Mouse (Mus musculus) adrenal gland, postnatal 25 days (tissue): Measurements from ENCODE around the gene Ulk4. TPM values are rescaled to one million over a fixed set of nuclear protein-coding genes. Genes with fewer than 3 reads are reported as not detected.

Experiments used
- DNase-seq: peaks from one replicate; pipeline ENCODE4 v3.0.0; 2021; ENCODE audit warnings: mixed read lengths
- long read RNA-seq: library from polyadenylated mRNA; stranded (forward); transcript quantifications from one replicate; pipeline ENCODE4 v2.0.0, GENCODE M21; 2021
- total RNA-seq: library from RNA; stranded (reverse); gene quantifications from 2 replicates; pipeline ENCODE4 v1.2.3, GENCODE M21; 2021

Gene Ulk4
- 1.9 and 3.2 TPM in 2 replicates for total RNA-seq
- long read RNA-seq, partial matches to known transcripts: 1 of 1 reads
- long read RNA-seq, other reads (novel, unspliced or antisense): 0 of 1 reads

DNA sequence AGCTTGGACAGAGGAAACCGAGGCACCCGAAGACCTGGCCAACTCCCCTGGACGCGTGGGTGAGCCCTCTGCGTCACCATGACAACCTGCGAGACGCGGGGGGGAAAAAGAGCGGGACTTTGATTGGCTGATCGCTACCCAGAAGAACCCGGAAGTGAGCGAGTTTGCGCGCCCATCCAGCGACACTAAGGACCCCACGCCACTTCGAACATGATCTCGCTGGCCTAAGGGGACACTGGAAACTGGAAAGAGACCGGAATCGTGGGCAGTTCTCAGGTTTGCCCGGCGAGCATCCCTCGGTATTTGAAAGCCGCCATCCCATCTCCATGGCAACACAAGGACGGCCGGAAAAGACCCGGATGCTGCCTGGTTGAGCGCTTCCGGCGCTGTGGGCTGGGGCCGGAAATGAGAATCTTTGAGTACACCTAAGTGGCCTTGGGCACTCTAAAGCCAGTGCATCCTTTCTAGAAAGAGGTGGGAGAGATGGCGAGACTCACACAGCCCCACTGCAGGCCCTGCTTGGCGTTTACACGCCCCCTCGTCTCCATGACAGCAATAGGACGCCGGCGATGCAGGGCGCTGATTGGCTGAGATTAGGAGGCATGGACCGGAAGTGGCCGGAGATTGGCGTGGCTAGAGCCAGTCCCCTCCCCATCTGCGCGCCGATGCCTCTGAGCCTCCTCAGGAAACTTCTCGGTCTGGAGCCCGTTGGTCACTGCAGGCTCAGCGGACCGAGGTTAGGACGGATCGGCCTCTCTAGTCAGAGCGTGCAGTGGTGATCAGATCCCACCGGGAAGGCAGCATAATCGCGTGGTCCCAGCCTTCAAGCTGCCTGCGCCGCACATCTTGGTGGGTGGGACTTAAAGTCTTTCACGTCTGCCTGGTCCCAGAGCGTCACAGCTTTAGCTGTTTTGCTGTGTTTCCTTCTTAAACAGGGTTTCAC lies at the start of gene Ulk4:
Gene Ulk4 (minus strand): TSS at position 80 of the 943 bp plus-strand sequence.
- peak; percentile 88 for DNase-seq

DNA sequence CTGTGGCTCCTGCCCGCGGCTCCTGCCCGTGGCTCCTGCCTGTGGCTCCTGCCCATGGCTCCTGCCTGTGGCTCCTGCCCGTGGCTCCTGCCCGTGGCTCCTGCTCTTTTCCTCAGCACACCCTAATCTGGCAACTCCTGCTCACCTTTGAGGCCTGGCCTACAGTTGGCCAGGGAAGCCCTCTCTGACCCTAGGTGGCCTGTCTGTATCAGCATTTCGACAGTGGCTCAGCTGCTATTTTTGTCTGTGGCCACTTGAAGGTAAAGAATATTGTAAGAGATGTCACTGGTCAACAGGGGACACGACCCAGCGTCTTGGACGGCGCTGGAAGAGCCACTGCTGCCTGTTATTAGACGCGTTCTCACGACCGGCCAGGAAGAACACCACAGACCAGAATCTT lies 45.0 kb upstream of the Ulk4 start:
- no peak for DNase-seq

DNA sequence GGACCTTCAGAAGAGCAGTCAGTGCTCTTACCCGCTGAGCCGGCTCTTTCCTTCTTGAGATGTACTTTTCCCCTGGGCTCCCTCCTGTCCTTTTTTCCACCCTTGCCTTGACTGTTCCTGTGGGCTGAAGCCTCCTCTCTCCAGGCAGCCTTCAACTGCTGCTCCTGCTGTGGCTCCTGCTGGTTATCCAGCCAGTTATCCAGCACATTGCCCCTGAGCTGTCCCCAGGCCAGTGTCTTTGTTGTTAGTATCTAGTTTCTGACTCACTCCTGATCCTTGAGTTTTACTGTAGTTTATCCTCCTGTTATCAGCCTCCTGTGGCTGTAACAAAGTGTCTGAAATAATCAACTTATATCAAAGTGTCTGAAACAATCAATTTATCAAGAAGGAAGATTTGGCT lies 44.1 kb upstream of the Ulk4 start:
- no peak for DNase-seq

DNA sequence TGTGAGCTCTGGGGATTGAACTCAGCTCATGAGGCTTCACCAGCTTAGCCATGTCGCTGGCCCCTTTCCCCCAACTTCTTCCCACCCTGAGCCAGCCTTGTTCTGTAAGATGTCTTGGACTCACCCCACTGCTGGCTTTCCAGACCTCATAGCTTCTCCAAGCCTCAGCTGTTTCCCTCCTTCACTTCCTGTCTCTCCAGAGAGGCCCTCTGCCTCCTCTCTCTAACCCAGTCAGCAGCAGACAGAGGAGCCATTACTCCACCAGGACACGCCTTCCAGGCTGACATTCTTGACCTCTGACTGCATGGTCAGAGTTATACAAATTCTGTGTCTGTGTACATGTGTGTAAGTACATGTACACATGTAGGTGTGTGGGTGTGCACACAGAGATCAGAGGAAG lies 43.4 kb upstream of the Ulk4 start:
- DNase-seq: no peak

DNA sequence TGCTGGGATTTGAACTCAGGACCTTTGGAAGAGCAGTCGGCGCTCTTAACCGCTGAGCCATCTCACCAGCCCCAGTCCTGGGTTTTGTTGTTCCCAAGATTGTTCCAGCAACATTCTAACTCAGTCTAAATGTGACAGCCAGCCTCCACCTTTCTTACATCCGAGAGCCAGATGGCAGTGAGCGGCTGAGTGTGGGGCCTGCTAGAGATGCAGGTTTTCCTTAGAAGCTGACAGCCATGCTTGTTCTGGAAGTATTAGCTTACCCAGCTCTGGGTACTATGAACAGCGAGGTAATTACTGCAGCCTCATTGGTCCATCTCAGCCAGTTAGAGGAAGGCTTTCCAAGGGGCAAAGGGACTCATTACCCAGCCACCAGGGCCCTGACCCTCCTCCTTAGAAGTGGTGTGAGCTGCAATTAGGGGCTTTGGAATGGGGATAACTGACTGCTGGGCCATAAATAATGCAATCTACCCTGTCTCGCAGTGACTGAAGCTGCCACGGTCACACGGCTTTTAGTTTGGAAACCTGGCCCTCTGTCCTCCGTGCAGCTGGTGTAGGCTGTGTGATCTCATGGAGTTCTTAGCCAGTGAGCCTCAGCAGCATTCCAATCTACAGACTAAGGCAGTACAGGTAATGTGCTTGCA lies 42.4 kb upstream of the Ulk4 start:
- DNase-seq: no peak

DNA sequence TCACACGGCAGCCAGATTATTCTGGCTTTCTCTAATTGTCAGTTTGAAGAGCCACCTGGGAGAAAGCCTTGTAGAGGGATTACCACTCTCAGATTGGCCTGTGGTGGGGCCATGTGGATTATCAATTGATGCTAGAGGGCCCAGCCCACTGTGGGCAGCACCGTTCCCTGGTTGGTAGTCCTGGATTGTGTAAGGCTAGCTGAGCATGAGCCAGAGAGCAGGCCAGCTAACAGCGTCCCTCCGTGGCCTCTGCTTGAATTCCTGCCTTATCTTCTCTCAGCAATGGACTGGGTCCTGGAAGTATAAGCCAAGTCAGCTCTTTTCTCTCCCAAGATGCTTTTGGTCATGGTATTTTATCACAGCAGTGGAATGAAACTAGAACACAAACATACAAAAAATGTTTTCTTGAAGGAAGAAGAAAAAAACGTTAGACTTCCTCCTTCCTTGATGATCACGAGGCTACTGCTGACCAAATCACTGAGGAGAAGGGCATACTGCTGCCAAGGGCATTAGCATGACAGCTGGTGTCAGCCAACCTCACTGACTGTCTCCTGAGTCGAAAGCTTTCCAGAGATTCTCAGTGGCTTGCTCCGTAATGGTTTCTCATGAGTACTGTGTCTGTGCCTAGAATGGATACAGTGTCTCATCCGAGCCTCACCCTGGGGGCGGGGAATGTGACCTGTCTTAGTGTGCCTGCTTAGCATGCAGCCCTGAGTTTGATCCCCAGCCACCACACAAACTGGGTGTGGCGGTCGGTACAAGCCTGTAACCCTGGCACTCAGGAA lies 39.8 kb upstream of the Ulk4 start:
- peak; percentile 51 for DNase-seq

DNA sequence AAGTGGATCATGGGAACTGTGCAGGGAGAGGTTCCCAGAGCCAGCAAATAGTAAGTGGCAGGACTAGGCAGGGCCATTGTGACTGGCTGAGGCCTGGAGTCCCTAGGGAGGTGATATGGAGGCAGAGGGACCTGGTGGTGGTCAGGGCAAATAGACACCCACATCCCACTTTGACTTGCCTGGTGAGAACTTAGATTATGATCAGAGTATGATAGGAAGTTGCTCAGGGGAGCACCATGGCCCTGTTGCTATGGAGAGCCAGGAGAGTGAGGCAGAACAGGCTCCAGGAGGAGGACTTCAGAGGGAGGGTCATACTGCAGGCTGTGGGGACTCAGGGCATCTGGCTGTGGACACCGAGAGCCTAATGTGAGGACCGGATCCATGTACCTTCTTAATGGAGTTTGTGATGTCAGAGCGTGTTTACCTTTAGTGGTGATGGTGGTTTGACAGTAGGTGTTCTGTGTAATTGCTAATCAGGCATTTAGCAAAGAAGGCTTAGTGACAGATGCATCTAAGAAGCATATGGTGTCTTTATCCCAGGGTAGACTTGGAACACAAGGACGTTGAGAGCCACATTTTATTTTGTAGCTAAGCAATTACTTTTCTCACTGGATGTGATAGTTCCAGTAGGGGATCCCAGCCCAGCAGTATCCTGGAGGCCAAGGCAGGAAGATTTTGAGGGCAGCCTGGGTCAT lies 39.1 kb upstream of the Ulk4 start:
- no peak for DNase-seq

DNA sequence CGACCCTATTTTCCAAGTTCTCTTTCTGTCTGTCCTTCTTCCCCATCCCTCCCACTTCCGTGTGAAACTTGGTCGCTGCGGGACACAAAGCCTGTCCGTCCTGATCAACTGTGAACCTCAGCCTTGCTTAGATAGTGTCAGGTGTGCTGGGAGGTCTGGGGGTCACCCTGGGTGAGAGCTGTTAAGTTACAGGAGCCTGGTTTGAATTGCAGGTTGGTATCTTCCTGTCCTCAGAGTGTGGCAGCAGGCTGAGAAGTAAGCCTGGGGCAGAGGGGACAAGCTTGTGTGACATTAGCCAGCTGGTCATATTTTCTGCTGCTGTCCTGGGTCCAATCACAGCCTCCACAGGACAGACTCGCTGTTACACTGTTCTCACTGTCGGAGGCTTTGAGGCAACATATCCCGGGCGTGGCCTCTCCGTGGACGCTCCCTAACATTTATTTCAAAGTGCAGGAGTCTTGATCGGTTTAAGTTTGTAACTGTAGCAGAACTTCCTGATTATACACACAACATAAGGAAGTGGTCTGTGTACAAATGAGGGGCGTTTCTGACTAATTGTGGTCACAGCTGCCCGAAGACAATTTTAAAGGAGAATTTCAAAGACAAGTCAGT lies 37.6 kb upstream of the Ulk4 start:
- no peak for DNase-seq

DNA sequence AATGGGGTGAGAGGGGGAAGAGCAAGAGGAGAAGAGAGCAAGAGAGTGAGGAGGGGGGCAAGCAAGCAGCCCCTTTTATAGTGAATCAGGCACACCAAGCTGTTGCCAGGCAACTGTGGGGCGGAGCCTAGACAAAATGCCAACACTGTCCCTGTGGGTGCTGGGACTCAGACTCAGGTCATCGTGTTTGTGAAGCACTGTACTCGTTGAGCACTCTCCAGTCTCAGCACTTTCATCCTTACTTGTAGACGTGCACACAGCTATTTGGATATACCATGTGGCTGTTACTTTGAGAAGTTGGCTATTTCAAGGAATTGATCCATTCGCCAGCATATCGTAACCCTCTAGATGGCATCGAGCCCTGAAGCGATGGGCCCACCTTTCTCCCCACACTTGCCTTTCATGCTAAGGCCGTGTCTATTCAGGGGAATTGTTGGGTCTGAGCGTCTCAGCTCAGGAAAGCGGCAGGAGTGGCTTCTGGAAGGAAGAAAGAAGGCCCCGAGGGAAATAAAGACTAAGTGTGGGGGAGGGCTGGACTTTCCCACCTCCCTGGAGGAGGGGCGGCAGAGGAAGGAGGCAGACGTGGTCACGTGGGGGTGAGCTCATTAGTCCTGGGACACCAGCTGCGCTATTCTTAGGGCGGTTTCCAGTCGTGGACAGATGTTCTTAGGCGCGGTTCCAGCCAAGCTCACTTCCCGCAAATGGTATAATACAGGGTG lies 36.8 kb upstream of the Ulk4 start:
- DNase-seq: peak; percentile 64

DNA sequence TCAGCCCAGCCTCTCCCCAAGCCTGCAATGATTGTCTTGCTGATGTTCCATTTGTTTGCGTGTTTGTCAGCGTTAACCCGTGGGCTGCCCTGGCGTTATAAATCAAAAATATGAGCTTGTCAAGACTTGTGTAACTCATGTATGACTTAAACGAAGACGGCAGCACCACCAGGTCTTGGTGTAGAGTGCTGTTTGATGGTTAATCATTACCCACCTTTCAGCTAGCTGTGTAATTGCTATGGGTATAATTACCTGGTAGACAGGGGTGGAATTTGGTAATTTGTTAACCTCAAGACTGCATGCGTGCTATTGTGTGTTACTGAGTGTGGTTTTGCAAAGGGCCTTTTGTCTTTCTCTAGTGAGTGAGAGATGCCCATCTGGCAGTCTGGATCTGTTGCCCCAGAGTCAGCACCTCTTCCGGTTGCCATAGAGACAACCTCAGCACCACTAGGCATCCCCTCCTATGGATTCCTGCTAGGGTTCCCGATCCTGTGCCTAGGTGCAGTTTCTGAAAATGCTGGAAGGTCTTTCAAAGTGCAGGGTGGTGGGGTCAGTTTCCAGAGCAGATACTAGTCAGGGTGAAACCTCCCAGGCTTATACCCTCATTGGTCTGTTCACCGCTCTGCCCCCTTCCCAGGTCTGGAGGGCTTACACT lies 35.4 kb upstream of the Ulk4 start:
- no peak for DNase-seq

DNA sequence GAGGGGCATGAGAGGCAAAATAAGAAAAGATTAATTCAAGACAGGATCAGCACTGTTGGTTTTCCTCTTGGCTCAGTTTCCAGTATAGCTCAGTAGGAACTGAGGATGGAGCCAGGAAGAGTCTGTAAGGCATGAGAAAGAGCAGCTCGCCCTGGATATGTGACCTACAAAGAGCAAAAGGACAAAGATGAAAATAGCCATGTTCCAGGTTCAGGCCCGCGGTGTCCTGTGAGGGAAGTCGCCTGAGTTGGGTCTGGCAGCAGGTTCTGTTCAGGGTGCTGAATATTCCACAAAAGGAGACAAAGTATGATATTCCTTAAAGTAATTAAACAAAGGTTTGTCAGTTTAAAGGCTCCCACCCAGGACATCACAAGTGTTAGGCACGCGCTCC lies 34.8 kb upstream of the Ulk4 start:
- no peak for DNase-seq

DNA sequence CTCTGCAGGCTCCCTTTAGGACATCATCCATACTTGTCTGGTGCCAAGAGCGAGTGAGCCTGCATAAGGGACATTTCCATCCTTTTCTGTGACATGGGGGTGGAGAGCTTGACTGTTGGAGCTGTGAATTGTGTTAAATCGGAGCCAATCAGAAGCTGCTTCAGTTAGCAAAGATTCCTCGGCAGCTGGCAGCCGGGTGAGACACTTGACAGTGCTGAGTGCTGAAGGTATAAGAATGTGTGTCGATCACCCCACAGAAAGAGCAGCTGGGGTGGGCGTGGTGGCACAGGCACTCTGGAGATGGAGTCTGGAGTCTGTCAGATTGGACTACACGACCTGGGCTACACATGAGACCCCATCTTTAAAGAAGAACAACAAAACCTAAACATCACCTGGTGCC lies 33.5 kb upstream of the Ulk4 start:
- no peak for DNase-seq

DNA sequence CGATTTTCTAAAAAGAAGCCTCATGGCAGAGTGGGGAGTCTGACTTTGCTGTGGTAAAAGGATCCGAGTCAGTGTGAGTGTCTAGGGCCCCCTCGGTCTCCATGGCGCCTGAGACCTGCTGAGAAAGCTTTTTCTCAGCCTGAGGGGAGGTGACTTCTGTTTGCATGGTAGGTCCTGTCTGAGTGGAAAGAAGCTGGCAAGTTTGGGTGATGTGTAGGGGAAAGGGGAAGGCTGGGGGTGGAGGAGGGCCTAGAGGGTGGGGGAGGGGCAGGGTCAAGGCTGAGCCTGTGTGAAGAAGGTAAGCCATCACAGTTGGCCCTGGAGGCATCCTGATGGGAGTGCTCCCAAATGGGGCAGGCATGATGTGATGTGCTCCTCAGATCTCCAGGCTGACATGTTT lies 32.3 kb upstream of the Ulk4 start:
- DNase-seq: no peak

DNA sequence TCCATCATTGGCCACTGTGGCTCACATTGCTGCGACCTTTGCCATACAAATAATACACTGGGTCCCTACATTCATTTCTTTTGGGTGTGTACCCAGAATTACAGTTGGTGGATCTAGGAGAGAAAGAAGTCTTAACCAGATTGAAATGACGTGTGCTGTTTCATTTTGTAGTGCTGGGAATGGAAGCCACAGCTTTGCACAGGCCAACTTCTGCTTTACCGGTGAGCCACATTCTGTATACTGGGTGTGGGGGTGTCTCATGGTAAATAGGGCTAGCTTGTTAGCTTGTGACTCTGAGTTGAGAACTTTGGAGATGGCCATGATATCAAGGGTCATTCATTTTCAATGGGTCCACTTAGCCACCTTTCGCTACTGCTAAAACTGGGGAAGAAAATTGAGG lies 28.5 kb upstream of the Ulk4 start:
- DNase-seq: no peak

DNA sequence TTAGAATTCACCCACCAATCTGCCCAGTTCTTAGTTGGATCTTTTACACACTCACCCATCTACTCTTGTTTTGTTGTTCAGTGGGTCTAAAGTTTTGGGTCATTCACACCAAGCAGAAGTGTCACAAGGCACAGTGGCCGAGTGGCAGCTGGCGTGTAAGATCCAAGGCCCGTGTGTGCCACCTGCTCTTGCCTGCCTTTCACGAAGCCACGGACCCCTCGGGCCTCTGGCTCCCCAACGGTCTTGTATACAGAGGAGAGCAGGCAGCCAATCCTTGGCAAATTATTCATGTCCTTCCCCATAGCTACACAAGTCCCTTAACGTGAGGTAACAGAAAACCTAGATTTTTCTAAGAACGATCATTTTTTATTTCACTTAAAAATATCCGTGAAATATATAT lies 27.5 kb upstream of the Ulk4 start:
- DNase-seq: no peak

DNA sequence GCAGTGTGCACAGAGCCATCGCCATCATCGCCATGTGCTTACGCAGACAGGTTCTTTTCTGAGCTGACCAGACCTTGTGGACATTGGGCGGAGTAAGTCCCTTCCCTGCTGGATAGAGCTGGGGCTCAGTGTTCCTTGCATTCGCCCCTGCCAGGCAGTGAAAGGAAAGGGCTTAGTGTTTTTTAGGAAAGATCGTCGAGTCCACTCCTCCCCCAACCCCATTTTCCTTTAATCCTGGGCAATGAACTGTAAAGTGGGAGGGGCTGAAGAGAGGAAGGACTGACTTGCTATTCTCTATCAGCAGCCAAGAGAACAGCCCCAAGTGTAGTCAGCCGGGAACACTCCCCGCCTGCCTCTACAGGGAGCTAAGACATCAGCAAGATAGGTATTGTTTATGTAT lies 26.8 kb upstream of the Ulk4 start:
- DNase-seq: no peak

DNA sequence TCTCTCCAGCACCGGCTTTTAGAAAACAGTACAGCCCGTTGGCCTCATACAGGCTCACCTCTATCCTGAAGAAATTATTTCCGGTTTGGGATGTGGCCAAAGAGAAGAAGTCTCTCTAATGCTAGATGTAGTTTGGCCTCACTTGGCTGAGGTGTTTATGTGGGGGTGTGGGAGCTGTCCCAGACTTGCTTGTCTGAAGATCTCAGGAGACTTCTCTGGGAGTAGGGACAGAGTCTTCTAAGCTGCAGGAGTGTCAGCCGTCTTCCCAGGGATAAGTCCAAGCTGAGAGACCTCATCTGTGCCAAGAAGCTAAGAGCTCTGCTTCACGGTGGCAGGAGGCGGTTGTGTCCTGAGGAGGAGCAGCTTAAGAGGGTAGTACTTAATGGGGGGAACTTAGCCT lies 26.1 kb upstream of the Ulk4 start:
- no peak for DNase-seq

DNA sequence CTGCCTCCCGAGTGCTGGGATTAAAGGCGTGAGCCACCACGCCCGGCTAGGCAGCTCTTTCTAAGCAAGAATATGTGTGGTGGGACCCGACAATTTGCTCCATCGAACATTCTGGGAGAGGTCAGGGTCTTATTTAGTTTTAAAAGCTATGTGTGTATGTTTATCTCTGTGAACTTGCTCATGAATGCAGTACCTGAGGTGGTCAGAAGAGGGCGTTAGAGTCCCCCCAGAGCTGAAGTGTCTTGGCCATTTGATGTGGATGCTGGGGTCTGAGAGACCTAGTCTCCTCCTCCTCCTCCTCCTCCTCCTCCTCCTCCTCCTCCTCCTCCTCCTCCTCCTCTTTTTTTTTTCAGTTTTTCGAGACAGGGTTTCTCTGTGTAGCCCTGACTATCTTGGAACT lies 25.5 kb upstream of the Ulk4 start:
- no peak for DNase-seq

DNA sequence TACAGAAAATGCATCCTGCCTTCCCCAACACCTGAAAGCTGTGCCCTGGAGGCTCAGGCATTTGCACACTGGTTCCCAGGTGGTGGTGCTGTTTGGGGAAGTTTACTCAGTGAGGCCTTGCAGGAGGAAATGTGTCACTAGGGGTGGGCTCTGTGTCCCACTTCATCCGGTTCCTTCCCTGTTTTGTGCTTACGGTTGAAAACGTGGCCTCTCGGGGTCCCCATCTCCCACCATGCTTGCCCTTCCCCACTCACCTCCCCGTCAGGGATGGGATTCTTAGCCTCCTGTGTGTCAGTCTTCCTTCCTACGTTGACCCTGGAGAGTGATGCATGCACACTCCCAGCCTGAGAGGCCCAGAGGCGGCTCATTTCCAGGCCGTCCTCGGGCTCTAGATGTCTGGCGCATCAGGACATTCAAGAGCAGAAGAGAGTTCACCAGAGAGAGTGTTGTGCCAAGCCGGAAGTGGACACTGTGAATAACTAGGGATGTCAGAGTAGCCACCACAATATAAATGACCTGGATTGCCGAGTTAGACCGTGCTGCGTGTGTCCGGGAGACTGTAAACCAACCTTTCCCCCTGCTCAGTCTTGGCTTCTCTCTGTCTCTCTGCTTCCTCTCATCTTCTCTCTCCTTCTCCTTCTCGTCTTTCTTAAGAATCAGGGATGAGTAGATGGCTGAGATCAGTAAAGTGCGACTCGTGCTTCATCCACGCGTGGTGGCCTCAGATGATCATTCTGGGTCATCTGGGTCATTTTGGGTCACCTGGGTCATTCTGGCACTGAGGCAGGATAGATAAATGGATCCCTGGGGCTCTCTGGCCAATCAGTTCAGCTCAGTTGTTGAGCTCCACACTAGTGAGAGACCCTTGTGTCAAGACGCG lies 24.3 kb upstream of the Ulk4 start:
- no peak for DNase-seq
